Mouse (Mus musculus) layer of hippocampus, postnatal 14 days (tissue): ENCODE measurements around the gene Tfb2m. TPM values are rescaled to one million over a fixed set of nuclear protein-coding genes. Genes with fewer than 3 reads are reported as not detected.
A peak's percentile ranks its signal among the peaks of the same experiment; 100 is the strongest.

Source experiments
- DNase-seq, 2 experiments: peaks; one replicate each; pipeline ENCODE4 v3.0.0; 2021 to 2022; ENCODE audit warnings: low spot score in 2 of 2, mixed read lengths in 1 of 2
- total RNA-seq, 2 experiments: library from RNA; stranded (reverse); gene quantifications; 2 replicates each; pipeline ENCODE4 v1.2.3; 2021

The Tfb2m gene
- total RNA-seq, 2 experiments from 2014 or later = 21.4 to 23.9 TPM

DNA sequence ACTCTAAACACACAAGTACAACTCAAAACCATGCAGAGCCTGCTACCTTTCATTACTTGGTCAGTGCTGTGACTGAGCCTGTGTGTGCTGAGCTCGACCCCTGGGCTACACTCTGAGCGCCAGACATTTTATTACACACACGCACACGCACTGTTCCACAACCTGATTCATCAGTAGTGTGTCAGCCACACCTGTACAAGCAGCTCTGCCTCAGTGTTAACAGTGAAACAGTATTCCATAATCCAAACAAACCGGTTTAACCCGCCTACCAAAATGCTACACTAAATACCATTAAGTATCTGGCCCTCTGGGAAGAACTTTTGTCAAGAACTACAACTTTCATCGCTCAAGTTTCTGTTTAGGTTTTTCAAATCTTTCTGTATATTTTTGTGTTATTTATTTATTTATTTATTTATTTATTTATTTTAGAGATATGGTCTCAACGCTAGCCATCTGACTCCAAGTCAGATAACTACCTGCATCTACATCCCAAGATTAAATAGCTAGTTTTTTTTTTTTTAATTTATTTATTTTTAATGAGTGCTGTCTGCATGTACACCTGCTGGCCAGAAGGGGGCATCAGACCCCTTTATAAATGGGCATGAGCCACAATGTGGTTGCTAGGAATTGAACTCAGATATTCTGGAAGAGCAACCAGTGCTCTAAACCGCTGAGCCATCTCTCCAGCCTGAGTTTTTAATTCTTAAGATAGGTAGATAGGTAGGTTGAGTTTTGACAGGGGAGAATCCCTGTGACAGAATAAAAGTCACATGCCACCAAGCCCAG, 39.3 kb downstream of the Tfb2m start:
- no peak for DNase-seq

DNA sequence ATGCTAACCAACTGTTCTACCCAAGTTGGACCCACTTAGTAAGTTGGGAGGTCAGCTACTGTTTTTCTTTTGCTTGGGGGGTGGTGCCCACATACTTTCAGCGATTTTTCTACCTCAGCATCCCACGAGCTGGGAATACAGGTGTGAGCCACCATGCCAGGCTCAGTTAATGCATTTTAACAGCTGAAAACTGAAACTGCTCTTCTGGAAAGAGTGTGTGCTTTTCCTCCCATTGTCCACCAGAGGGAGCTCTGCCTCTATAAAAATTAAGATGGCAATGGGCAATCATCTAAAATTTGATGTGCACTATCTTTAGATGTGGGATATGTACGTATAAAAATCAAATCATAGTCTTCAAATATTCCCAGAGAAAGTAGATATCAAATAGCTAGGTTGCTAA, 43.5 kb downstream of the Tfb2m start:
- DNase-seq = peak in 1 of 2 experiments; percentile 43

DNA sequence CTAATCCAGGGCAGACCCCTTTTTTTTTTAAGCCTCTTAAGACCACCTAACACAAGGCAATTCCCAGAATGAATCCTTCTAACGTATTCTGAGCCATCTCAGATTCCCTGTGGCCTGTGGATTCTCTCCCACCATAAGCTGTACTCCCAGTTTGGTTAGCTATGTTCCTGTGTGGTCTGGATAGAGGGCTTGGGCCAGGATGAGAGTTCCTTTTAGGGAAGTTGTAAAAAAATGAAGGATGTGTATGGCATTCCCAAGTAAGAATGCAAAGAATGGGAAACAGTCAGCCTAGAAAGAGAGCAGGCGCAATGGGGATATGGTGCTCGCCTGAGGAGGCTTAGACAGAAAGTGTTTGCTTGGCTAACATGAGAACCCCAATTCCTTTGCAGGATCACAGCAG, 46.8 kb downstream of the Tfb2m start:
- DNase-seq = no peak

DNA sequence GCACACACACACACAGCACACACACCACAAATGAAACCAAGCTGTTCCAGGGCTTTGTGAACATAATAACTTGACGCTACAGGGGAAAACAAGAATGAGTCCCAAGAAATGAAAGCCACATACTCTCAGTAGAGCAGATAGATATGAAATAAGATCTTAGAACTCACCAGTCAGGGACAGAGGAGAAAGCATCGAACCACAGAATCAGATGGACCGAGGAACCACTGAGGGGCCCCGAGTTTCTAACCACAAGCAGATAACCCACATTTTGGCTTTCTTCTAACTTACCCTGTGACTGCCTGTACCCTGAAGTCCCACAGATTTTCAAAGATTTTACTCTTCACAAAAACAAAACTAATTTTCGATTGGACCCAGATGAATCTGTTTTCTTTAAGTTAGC, 53.2 kb downstream of the Tfb2m start:
- no peak for DNase-seq

DNA sequence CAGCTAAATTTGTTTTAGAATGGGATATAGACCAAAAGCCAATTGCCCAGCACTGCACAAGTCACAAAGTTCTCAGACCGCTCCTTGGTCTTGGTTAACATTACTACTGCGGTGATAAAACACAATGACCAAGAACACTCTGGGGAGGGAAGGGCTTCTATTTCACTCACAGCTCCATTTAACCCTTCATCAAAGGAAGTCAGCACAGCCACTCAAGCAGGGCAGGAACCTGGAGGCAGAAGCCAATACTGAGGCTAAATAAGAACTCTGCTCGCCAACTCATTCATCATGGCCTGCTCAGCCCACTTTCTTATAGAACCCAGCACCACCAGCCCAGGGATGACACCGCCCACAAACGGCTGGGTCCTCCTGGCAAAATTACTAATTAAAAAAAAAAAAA, 57.5 kb downstream of the Tfb2m start:
- no peak for DNase-seq

DNA sequence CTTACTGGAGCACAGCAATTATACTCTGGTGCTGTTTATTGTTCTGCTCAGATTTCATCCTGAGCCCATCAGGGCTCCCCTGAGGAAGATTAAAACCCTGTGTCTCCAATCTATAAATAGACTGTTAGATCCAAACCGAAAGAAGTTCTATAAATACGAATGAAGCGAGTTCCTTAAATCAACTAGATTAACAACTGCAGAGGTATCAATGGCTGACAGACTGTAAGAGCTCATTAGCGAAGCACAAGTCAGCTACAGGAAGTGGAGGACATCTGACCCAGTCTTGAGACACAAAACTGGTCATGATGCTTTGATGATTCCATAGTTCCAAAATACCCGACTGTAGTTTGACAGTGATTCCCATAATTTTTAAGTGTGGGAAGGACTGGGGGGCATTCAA, 58.1 kb downstream of the Tfb2m start:
- DNase-seq = no peak

DNA sequence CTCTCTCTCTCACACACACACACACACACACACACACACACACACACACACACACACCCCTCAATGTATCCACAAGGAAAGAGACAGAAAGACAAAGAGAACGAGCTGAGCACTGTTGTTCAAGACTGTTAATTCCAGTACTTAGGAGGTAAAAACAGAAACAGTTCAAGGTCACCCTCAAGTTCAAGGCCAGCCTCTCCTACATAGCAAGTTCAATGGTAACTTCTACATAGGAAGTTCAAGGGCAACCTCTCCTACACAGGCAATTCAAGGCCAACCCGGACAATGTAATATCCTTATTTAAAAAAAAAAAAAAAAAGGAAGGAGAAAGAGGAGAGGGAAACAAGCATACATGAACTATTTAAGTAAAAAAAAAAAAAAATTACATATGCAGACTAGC, 58.8 kb downstream of the Tfb2m start:
- DNase-seq = no peak

DNA sequence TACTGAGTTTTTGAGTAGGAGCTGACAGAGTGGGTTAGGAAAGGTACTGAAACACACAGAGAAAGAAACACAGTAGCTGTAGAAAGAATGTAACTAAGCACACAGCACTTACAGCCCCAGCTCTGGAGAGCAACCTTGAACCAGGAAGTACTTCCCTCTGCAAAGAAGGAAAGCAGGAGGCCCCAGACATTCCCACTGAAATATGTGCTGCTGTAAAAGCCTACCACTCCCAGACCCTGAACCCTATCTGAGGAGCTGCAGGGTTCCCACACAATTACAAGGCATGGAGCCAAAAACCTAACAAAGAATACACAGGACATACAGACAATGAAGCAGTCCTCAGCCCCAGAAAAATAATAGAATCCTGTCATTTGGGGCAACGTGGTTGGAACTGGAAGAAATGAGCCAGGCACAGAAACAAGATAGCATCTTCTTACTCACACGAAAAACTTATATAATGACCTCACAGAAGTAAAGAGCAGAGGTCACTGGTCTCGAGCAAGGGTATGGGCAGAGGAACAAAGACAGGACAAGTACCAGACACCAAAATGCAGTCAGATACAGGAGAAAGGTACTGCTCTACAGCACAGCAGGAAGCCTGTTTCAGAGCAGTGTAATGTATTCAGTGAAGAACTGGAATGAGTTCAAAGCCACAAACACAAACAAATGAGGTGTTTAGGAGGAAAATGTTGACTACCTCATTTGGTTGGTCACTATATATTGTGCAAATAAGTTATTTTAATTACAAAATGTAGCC, 60.1 kb downstream of the Tfb2m start:
- DNase-seq = no peak

DNA sequence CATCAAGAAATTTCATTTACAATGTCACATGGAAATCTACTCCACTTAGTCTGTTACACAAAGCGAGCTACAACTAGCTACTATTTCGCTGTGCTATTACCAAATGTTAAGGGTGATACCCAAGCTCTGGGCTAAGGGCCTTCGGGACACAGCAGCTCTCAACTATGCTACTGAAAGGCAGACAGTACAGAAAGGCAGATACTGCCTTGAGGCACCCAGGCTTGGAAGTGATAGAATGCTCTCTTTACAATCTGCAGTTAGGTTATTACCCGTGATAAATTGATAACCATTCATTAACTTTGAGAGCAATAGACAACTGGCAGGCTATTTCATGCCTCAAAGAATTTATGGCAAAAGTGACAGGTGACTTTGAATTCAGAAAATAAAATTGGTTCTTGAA, 65.2 kb downstream of the Tfb2m start:
- no peak for DNase-seq

Other genes starting within 250 kb of the Tfb2m start
- 10 to 100 TPM; 18.2 to 19.3 TPM for gene Smyd3, start 28.2 kb downstream of the Tfb2m start, total RNA-seq
- gene Cnst, start 103 bp upstream of the Tfb2m start, total RNA-seq = 10 to 100 TPM; 30.9 to 32.8 TPM
- gene Sccpdh, start 121.9 kb upstream of the Tfb2m start, total RNA-seq = 10 to 100 TPM; 69.1 to 69.4 TPM
- gene Kif28, start 199.0 kb upstream of the Tfb2m start, total RNA-seq = under 1 TPM; 0.19 to 0.32 TPM